Mouse (Mus musculus) megakaryocyte progenitor cell, adult 5-6 weeks (primary cell): ENCODE measurements around the gene Amdhd2. TPM values are rescaled to one million over a fixed set of nuclear protein-coding genes. Genes with fewer than 3 reads are reported as not detected.
"Not testable (repeated sequence)": the region's sequence is repeated elsewhere in the genome, so short reads cannot be mapped to it uniquely, and the experiment has no call there.

Experiments used
- ATAC-seq: replicated peaks from 2 replicates; pipeline ENCODE4 v1.8.0; 2016; ENCODE audit warnings: mild to moderate bottlenecking, moderate TSS enrichment, inconsistent platforms; ENCODE audit not compliant: poor library complexity
- total RNA-seq, 2 experiments: library from RNA; stranded (forward) in 1 of 2; stranded (reverse) in 1 of 2; fragments of 157-497, 149-512 nt in 1 of 2; fragments of 200-1000 nt in 1 of 2; gene quantifications; 2 replicates each; pipeline versions ENCODE4 v1.2.3 to v1.2.4; 2015 to 2017

Amdhd2 gene
- total RNA-seq, 2 experiments from 2014 or later = 21.9 to 65.1 TPM

GRCm38 (mm10) chr17:24157526-24157925, 6.0 kb downstream of the Amdhd2 start:
- no peak for ATAC-seq

- no peak for ATAC-seq
Observed at GRCm38 (mm10) chr17:24157121-24157520, 6.4 kb downstream of the Amdhd2 start.

GRCm38 (mm10) chr17:24156394-24156793, 7.2 kb downstream of the Amdhd2 start:
- no peak for ATAC-seq

- no peak for ATAC-seq
Observed at GRCm38 (mm10) chr17:24155742-24156141, 7.8 kb downstream of the Amdhd2 start.

GRCm38 (mm10) chr17:24154463-24154862, 9.1 kb downstream of the Amdhd2 start:
- ATAC-seq = no peak

- ATAC-seq = peak; percentile 99
Observed at GRCm38 (mm10) chr17:24151890-24152563, 11.5 kb downstream of the Amdhd2 start.

GRCm38 (mm10) chr17:24151382-24151781, 12.2 kb downstream of the Amdhd2 start:
- ATAC-seq = no peak

- no peak for ATAC-seq
Observed at GRCm38 (mm10) chr17:24150824-24151223, 12.7 kb downstream of the Amdhd2 start, which contains the start of gene Pdpk1. Pdpk1 (minus strand) TSS chr17:24150924.

GRCm38 (mm10) chr17:24149421-24149820, 14.1 kb downstream of the Amdhd2 start:
- ATAC-seq = no peak

- no peak for ATAC-seq
Observed at GRCm38 (mm10) chr17:24142897-24143296, 20.7 kb downstream of the Amdhd2 start.

- peak; percentile 99 for ATAC-seq
Observed at GRCm38 (mm10) chr17:24141425-24141920, 22.1 kb downstream of the Amdhd2 start.

- ATAC-seq = 0 out of 2 replicates have a peak, but pooled peaks have one; percentile 11
Observed at GRCm38 (mm10) chr17:24140845-24141424, 22.6 kb downstream of the Amdhd2 start.

GRCm38 (mm10) chr17:24139968-24140367, 23.6 kb downstream of the Amdhd2 start:
- ATAC-seq = no peak

- ATAC-seq = no peak
Observed at GRCm38 (mm10) chr17:24139256-24139655, 24.3 kb downstream of the Amdhd2 start.

GRCm38 (mm10) chr17:24137226-24137880, 26.2 kb downstream of the Amdhd2 start:
- no peak for ATAC-seq

- ATAC-seq = no peak
Observed at GRCm38 (mm10) chr17:24134062-24134461, 29.5 kb downstream of the Amdhd2 start.

GRCm38 (mm10) chr17:24132919-24133318, 30.6 kb downstream of the Amdhd2 start:
- ATAC-seq = not testable (repeated sequence)

GRCm38 (mm10) chr17:24131570-24131969, 32.0 kb downstream of the Amdhd2 start:
- ATAC-seq = peak; percentile 61; the same call in 1 of the 2 replicates

GRCm38 (mm10) chr17:24129246-24129645, 34.3 kb downstream of the Amdhd2 start:
- ATAC-seq = not testable (repeated sequence)

GRCm38 (mm10) chr17:24127592-24127991, 36.0 kb downstream of the Amdhd2 start:
- no peak for ATAC-seq

GRCm38 (mm10) chr17:24126801-24127200, 36.8 kb downstream of the Amdhd2 start:
- ATAC-seq = no peak

- ATAC-seq = no peak
Observed at GRCm38 (mm10) chr17:24119446-24119845, 44.1 kb downstream of the Amdhd2 start.
